Mouse (Mus musculus) lung, embryonic 16.5 days (tissue): Measurements from ENCODE around the gene Acot2. TPM values are rescaled to one million over a fixed set of nuclear protein-coding genes. Genes with fewer than 3 reads are reported as not detected.
"Not testable (repeated sequence)": the region's sequence is repeated elsewhere in the genome, so short reads cannot be mapped to it uniquely, and the experiment has no call there.

Source experiments
- ATAC-seq: fragments of 200-750 bp; cut with Nextera tagmentation; 2 replicates; pipeline ENCODE4 v1.8.0; 2017; ENCODE audit warnings: low read depth, mild to moderate bottlenecking, moderate library complexity
- H3K27ac ChIP-seq: fragments of 300-500 bp; sonication (generic); 2 replicates; pipeline ENCODE4 v1.5.1; 2014; ENCODE audit warnings: mild to moderate bottlenecking, control low read depth, low read length
- H3K27me3 ChIP-seq: fragments of 300-500 bp; sonication (generic); 2 replicates; pipeline ENCODE4 v1.6.1; 2014; ENCODE audit warnings: low read depth, low read length, mixed read lengths; ENCODE audit not compliant: control insufficient read depth, insufficient read depth
- H3K36me3 ChIP-seq: fragments of 300-500 bp; sonication (generic); 2 replicates; pipeline ENCODE4 v1.6.1; 2014; ENCODE audit warnings: low read length; ENCODE audit not compliant: control insufficient read depth, insufficient read depth
- H3K4me1 ChIP-seq: fragments of 300-500 bp; sonication (generic); replicated peaks from 2 replicates; pipeline ENCODE4 v1.6.1; 2014; ENCODE audit warnings: low read length, mixed read lengths; ENCODE audit not compliant: control insufficient read depth, insufficient read depth
- H3K4me2 ChIP-seq: fragments of 300-500 bp; sonication (generic); 2 replicates; pipeline ENCODE4 v1.6.1; 2014; ENCODE audit warnings: low read depth, low read length, control low read depth
- H3K4me3 ChIP-seq: fragments of 300-500 bp; sonication (generic); 2 replicates; pipeline ENCODE4 v1.5.1; 2014; ENCODE audit warnings: mild to moderate bottlenecking, low read length, control low read depth
- H3K9ac ChIP-seq: fragments of 300-500 bp; sonication (generic); 2 replicates; pipeline ENCODE4 v1.6.1; 2014; ENCODE audit warnings: low read length, control low read depth
- H3K9me3 ChIP-seq: fragments of 300-500 bp; sonication (generic); 2 replicates; pipeline ENCODE4 v1.6.1; 2016; ENCODE audit warnings: low read length; ENCODE audit not compliant: control insufficient read depth
- WGBS: fragments of 180-500 bp; shearing (Covaris S2); extraction: QIAGEN DNeasy Blood & Tissue Kit; methylation state at CpG from one replicate; pipeline ENCODE4 v1.1.7; 2014; 5-methylcytosine and 5-hydroxymethylcytosine counted together
- polyA plus RNA-seq: library from polyadenylated mRNA; unstranded; fragments of >200 nt; fragmentation: Nextera tagmentation; extraction: Ambion mirVana; gene quantifications from 2 replicates; pipeline ENCODE4 v1.2.1, GENCODE M21; 2015

The Acot2 gene
- polyA plus RNA-seq = 40.9 and 43.6 TPM in 2 replicates

GRCm38 (mm10) chr12:83987583-83988441 is at the start of gene Acot2:
Gene Acot2 (plus strand): TSS chr12:83987861.
- peak within 1 kb of the TSS; percentile 69 for H3K4me3 ChIP-seq
- peak; percentile 91 for ATAC-seq
- under 1% methylated on average over 74 of the region's 80 CpGs for WGBS

GRCm38 (mm10) chr12:83938592-83938991 is 49.1 kb upstream of the Acot2 start:
- WGBS = 28% methylated on average over 1 of the region's 1 CpGs
- H3K36me3 ChIP-seq, H3K9me3 ChIP-seq, H3K4me3 ChIP-seq, H3K27ac ChIP-seq, H3K9ac ChIP-seq, H3K27me3 ChIP-seq, H3K4me2 ChIP-seq, ATAC-seq, H3K4me1 ChIP-seq: not testable (repeated sequence)

More at GRCm38 (mm10) chr12:83987583-83988441, at the start of gene Acot2:
- no peaks in the 10 kb centered on the region for H3K27me3 ChIP-seq
- H3K36me3 ChIP-seq = 0 out of 2 replicates have a peak, but pooled peaks cover 8% of the 10 kb centered on the region
- peaks cover 9% of the 10 kb centered on the region for H3K4me1 ChIP-seq
- peak within 1 kb of the TSS; percentile 84 for H3K9ac ChIP-seq
- H3K27ac ChIP-seq = peak within 1 kb of the TSS; percentile 98
- peak within 1 kb of the TSS; percentile 64 for H3K4me2 ChIP-seq
- 0 out of 2 replicates have a peak, but pooled peaks cover 7% of the 10 kb centered on the region for H3K9me3 ChIP-seq

- ATAC-seq = no peak
- H3K9ac ChIP-seq = no peak overlapping the region
- 74% methylated on average over 2 of the region's 2 CpGs for WGBS
- H3K27ac ChIP-seq = no peak overlapping the region
- H3K36me3 ChIP-seq = no peaks in the 10 kb centered on the region
- no peak overlapping the region for H3K4me2 ChIP-seq
- H3K9me3 ChIP-seq = peaks cover 3% of the 10 kb centered on the region; the same call in 1 of the 2 replicates
- no peaks in the 10 kb centered on the region for H3K4me1 ChIP-seq
- no peak overlapping the region for H3K4me3 ChIP-seq
- no peaks in the 10 kb centered on the region for H3K27me3 ChIP-seq
These were observed 48.3 kb upstream of the Acot2 start for GRCm38 (mm10) chr12:83939332-83939731.

GRCm38 (mm10) chr12:83940031-83940430 is 47.6 kb upstream of the Acot2 start:
- no peaks in the 10 kb centered on the region for H3K27me3 ChIP-seq
- no peak overlapping the region for H3K9ac ChIP-seq
- no peak overlapping the region for H3K4me2 ChIP-seq
- no peak overlapping the region for H3K27ac ChIP-seq
- H3K36me3 ChIP-seq = no peaks in the 10 kb centered on the region
- H3K4me3 ChIP-seq = no peak overlapping the region
- H3K4me1 ChIP-seq = no peaks in the 10 kb centered on the region
- H3K9me3 ChIP-seq = no peaks in the 10 kb centered on the region
- ATAC-seq = no peak
- 59% methylated on average over 4 of the region's 4 CpGs for WGBS

GRCm38 (mm10) chr12:83941938-83942337 is 45.7 kb upstream of the Acot2 start:
- ATAC-seq = no peak
- Histone ChIP-seq H3K4me2 (no peak overlapping the region), H3K27ac (no peak overlapping the region), H3K9me3 (no peaks in the 10 kb centered on the region), H3K27me3 (no peaks in the 10 kb centered on the region), H3K9ac (no peak overlapping the region), H3K36me3 (no peaks in the 10 kb centered on the region), H3K4me1 (no peaks in the 10 kb centered on the region), H3K4me3 (no peak overlapping the region)
- 66% methylated on average over 3 of the region's 3 CpGs for WGBS

GRCm38 (mm10) chr12:83947260-83947811 is 40.3 kb upstream of the Acot2 start:
- H3K4me3 ChIP-seq = no peak overlapping the region
- no peak overlapping the region for H3K9ac ChIP-seq
- ATAC-seq = peak; percentile 24; the same call in 1 of the 2 replicates
- H3K36me3 ChIP-seq = no peaks in the 10 kb centered on the region
- WGBS = 64% methylated on average over 8 of the region's 8 CpGs
- 0 out of 2 replicates have a peak, but pooled peaks cover 5% of the 10 kb centered on the region for H3K9me3 ChIP-seq
- H3K4me2 ChIP-seq = no peak overlapping the region
- peak overlapping the region; percentile 57; the same call in 1 of the 2 replicates for H3K27ac ChIP-seq
- H3K4me1 ChIP-seq = peaks cover 11% of the 10 kb centered on the region
- no peaks in the 10 kb centered on the region for H3K27me3 ChIP-seq

GRCm38 (mm10) chr12:83949043-83949442 is 38.6 kb upstream of the Acot2 start:
- peaks cover 19% of the 10 kb centered on the region for H3K4me1 ChIP-seq
- H3K4me3 ChIP-seq = no peak overlapping the region
- H3K4me2 ChIP-seq = no peak overlapping the region
- H3K27ac ChIP-seq = no peak overlapping the region
- H3K36me3 ChIP-seq = no peaks in the 10 kb centered on the region
- ATAC-seq = no peak
- H3K9ac ChIP-seq = no peak overlapping the region
- 59% methylated on average over 4 of the region's 4 CpGs for WGBS
- H3K27me3 ChIP-seq = no peaks in the 10 kb centered on the region
- 0 out of 2 replicates have a peak, but pooled peaks cover 5% of the 10 kb centered on the region for H3K9me3 ChIP-seq

- H3K27ac ChIP-seq = peak overlapping the region; percentile 11; the same call in 1 of the 2 replicates
- H3K4me3 ChIP-seq = peak overlapping the region; percentile 92
- peak overlapping the region; percentile 98 for H3K4me2 ChIP-seq
- peak overlapping the region; percentile 88 for H3K9ac ChIP-seq
- H3K9me3 ChIP-seq = 0 out of 2 replicates have a peak, but pooled peaks cover 5% of the 10 kb centered on the region
- peaks cover 19% of the 10 kb centered on the region for H3K4me1 ChIP-seq
- no peak for ATAC-seq
- H3K27me3 ChIP-seq = no peaks in the 10 kb centered on the region
- WGBS = 22% methylated on average over 11 of the region's 11 CpGs
- H3K36me3 ChIP-seq = no peaks in the 10 kb centered on the region
These were observed 37.7 kb upstream of the Acot2 start for GRCm38 (mm10) chr12:83949776-83950492.

GRCm38 (mm10) chr12:83950493-83950839 is 37.2 kb upstream of the Acot2 start, which contains the start of gene Riox1:
Gene Riox1 (plus strand): TSS chr12:83950608.
- Histone ChIP-seq H3K9me3 (0 out of 2 replicates have a peak, but pooled peaks cover 5% of the 10 kb centered on the region), H3K4me3 (peak within 1 kb of the TSS; percentile 92), H3K27ac (peak within 1 kb of the TSS; percentile 79), H3K9ac (peak within 1 kb of the TSS; percentile 88), H3K4me2 (peak within 1 kb of the TSS; percentile 98), H3K4me1 (peaks cover 19% of the 10 kb centered on the region), H3K27me3 (no peaks in the 10 kb centered on the region), H3K36me3 (no peaks in the 10 kb centered on the region)
- ATAC-seq = peak; percentile 94
- under 1% methylated on average over 37 of the region's 37 CpGs for WGBS
